Mouse (Mus musculus) MEL (cell line): ENCODE results near the gene Gm10203. TPM values are rescaled to one million over a fixed set of nuclear protein-coding genes. Genes with fewer than 3 reads are reported as not detected.

ENCODE experiments used
- DNase-seq: peaks from one replicate; pipeline ENCODE4 v3.0.0; 2011; ENCODE audit warnings: low read depth, low spot score
- H3K27ac ChIP-seq: 2 replicates; pipeline ENCODE4 v1.5.1; 2012; ENCODE audit warnings: low read depth, mild to moderate bottlenecking, control low read depth, low read length, moderate library complexity; ENCODE audit not compliant: control insufficient read depth
- H3K27me3 ChIP-seq, 2 experiments: fragments of 150-350 bp in 1 of 2; sonication (generic) in 1 of 2; 2 replicates each; pipeline ENCODE4 v1.6.1; 2012; ENCODE audit warnings: low read length in 2 of 2, mild to moderate bottlenecking in 2 of 2, improper control_type of control experiment in 1 of 2, moderate library complexity in 1 of 2; ENCODE audit not compliant: insufficient read depth in 2 of 2, control insufficient read depth in 1 of 2
- H3K36me3 ChIP-seq, 2 experiments: 2 replicates each; pipeline ENCODE4 v1.6.1; 2012 to 2014; ENCODE audit warnings: low read length in 2 of 2, improper control_type of control experiment in 1 of 2, inconsistent platforms in 1 of 2, mild to moderate bottlenecking in 1 of 2; ENCODE audit not compliant: insufficient read depth in 2 of 2, control insufficient read depth in 1 of 2
- H3K4me1 ChIP-seq, 2 experiments: fragments of 150-350 bp in 1 of 2; sonication (generic) in 1 of 2; 2 replicates each; pipeline ENCODE4 v1.6.1; 2012; ENCODE audit warnings: low read length in 2 of 2, improper control_type of control experiment in 1 of 2, mild to moderate bottlenecking in 1 of 2; ENCODE audit not compliant: insufficient read depth in 2 of 2, control insufficient read depth in 1 of 2
- H3K4me3 ChIP-seq, 2 experiments: fragments of 150-350 bp in 1 of 2; sonication (generic) in 1 of 2; 2 replicates each; pipeline ENCODE4 v1.5.1; 2012; ENCODE audit warnings: low read depth in 2 of 2, low read length in 2 of 2, mild to moderate bottlenecking in 2 of 2, moderate library complexity in 2 of 2, control low read depth in 1 of 2, improper control_type of control experiment in 1 of 2; ENCODE audit not compliant: control insufficient read depth in 1 of 2, insufficient read depth in 1 of 2
- H3K79me2 ChIP-seq: 2 replicates; pipeline ENCODE4 v1.6.1; 2012; ENCODE audit warnings: mild to moderate bottlenecking, low read length, moderate library complexity; ENCODE audit not compliant: control insufficient read depth, poor library complexity, insufficient read depth
- H3K9ac ChIP-seq: 2 replicates; pipeline ENCODE4 v1.6.1; 2012; ENCODE audit warnings: low read depth, mild to moderate bottlenecking, control low read depth, low read length, moderate library complexity; ENCODE audit not compliant: control insufficient read depth, poor library complexity, severe bottlenecking
- H3K9me3 ChIP-seq: fragments of 150-350 bp; sonication (generic); replicated peaks from 2 replicates; pipeline ENCODE4 v1.6.1; 2012; ENCODE audit warnings: mild to moderate bottlenecking, low read length, improper control_type of control experiment, moderate library complexity; ENCODE audit not compliant: insufficient read depth
- BHLHE40 ChIP-seq: IDR thresholded peaks from 2 replicates; pipeline ENCODE4 v1.6.1; 2012; ENCODE audit warnings: low read depth, mild to moderate bottlenecking, inconsistent platforms, low read length, improper control_type of control experiment, borderline replicate concordance
- E2F4 ChIP-seq: IDR thresholded peaks from 2 replicates; pipeline ENCODE4 v1.6.1; 2011; ENCODE audit warnings: low read depth, low read length, improper control_type of control experiment, borderline replicate concordance
- EP300 ChIP-seq, 2 experiments: IDR thresholded peaks; 2 replicates each; pipeline ENCODE4 v1.6.1; 2011; ENCODE audit warnings: improper control_type of control experiment in 2 of 2, low read length in 2 of 2, low read depth in 1 of 2, mild to moderate bottlenecking in 1 of 2
- GABPA ChIP-seq: IDR thresholded peaks from 2 replicates; pipeline ENCODE4 v1.6.1; 2012; ENCODE audit warnings: low read depth, mild to moderate bottlenecking, inconsistent platforms, low read length, improper control_type of control experiment, moderate library complexity
- HCFC1 ChIP-seq: IDR thresholded peaks from 2 replicates; pipeline ENCODE4 v1.6.1; 2012; ENCODE audit warnings: low read depth, mild to moderate bottlenecking, inconsistent platforms, low read length, improper control_type of control experiment, moderate library complexity
- JUND ChIP-seq: IDR thresholded peaks from 2 replicates; pipeline ENCODE4 v1.6.1; 2011; ENCODE audit warnings: low read depth, mild to moderate bottlenecking, improper control_type of control experiment, low read length
- KAT2A ChIP-seq: conservative IDR thresholded peaks from 2 replicates; pipeline ENCODE4 v1.6.1; 2012; ENCODE audit warnings: low read depth, low read length, improper control_type of control experiment, inconsistent platforms
- MAFK ChIP-seq: IDR thresholded peaks from 2 replicates; pipeline ENCODE4 v1.6.1; 2011; ENCODE audit warnings: low read depth, mild to moderate bottlenecking, low read length, improper control_type of control experiment, borderline replicate concordance
- MAX ChIP-seq: IDR thresholded peaks from 2 replicates; pipeline ENCODE4 v1.6.1; 2011; ENCODE audit warnings: low read length, improper control_type of control experiment
- MAZ ChIP-seq: IDR thresholded peaks from 2 replicates; pipeline ENCODE4 v1.6.1; 2012; ENCODE audit warnings: low read depth, mild to moderate bottlenecking, inconsistent platforms, low read length, improper control_type of control experiment
- MEF2A ChIP-seq: IDR thresholded peaks from 2 replicates; pipeline ENCODE4 v1.6.1; 2014; ENCODE audit warnings: low read depth, mild to moderate bottlenecking, inconsistent platforms, low read length, improper control_type of control experiment; ENCODE audit not compliant: poor library complexity, insufficient replicate concordance, severe bottlenecking; ENCODE audit errors: extremely low read depth
- MYC ChIP-seq: IDR thresholded peaks from 2 replicates; pipeline ENCODE4 v1.6.1; 2011; ENCODE audit warnings: low read depth, mild to moderate bottlenecking, low read length, improper control_type of control experiment, moderate library complexity
- NRF1 ChIP-seq: IDR thresholded peaks from 2 replicates; pipeline ENCODE4 v1.6.1; 2014; ENCODE audit warnings: low read depth, mild to moderate bottlenecking, inconsistent platforms, low read length, improper control_type of control experiment, moderate library complexity; ENCODE audit not compliant: poor library complexity, insufficient read depth, severe bottlenecking
- POLR2A ChIP-seq, 2 experiments: IDR thresholded peaks; 2 replicates each; pipeline ENCODE4 v1.6.1; 2011 to 2012; ENCODE audit warnings: low read length in 2 of 2, mild to moderate bottlenecking in 2 of 2, control low read depth in 1 of 2, improper control_type of control experiment in 1 of 2, low read depth in 1 of 2, moderate library complexity in 1 of 2; ENCODE audit not compliant: control insufficient read depth in 1 of 2, insufficient read depth in 1 of 2, poor library complexity in 1 of 2
- POLR2AphosphoS2 ChIP-seq: IDR thresholded peaks from 2 replicates; pipeline ENCODE4 v1.6.1; 2011; ENCODE audit warnings: low read length, improper control_type of control experiment
- POLR2AphosphoS5 ChIP-seq: IDR thresholded peaks from 2 replicates; pipeline ENCODE4 v1.6.1; 2012; ENCODE audit warnings: low read depth, borderline replicate concordance, mild to moderate bottlenecking, inconsistent platforms, low read length, moderate library complexity, mixed read lengths
- RAD21 ChIP-seq: IDR thresholded peaks from 2 replicates; pipeline ENCODE4 v1.6.1; 2011; ENCODE audit warnings: mild to moderate bottlenecking, low read depth, low read length, improper control_type of control experiment
- TAL1 ChIP-seq: IDR thresholded peaks from 2 replicates; pipeline ENCODE4 v1.6.1; 2012; ENCODE audit warnings: mild to moderate bottlenecking, inconsistent platforms, low read length, moderate library complexity, mixed read lengths
- TBP ChIP-seq: IDR thresholded peaks from 2 replicates; pipeline ENCODE4 v1.8.0; 2011; ENCODE audit warnings: low read depth, low read length, improper control_type of control experiment
- TCF12 ChIP-seq: IDR thresholded peaks from 2 replicates; pipeline ENCODE4 v1.6.1; 2014; ENCODE audit warnings: low read depth, mild to moderate bottlenecking, inconsistent platforms, low read length, improper control_type of control experiment, moderate library complexity
- USF1 ChIP-seq: IDR thresholded peaks from 2 replicates; pipeline ENCODE4 v1.6.1; 2014; ENCODE audit warnings: low read depth, mild to moderate bottlenecking, inconsistent platforms, low read length, improper control_type of control experiment, moderate library complexity
- USF2 ChIP-seq, 2 experiments: IDR thresholded peaks; 2 replicates each; pipeline ENCODE4 v1.6.1; 2011 to 2012; ENCODE audit warnings: improper control_type of control experiment in 2 of 2, low read length in 2 of 2, borderline replicate concordance in 1 of 2, inconsistent platforms in 1 of 2, low read depth in 1 of 2, mild to moderate bottlenecking in 1 of 2; ENCODE audit not compliant: insufficient read depth in 1 of 2
- ZC3H11A ChIP-seq: IDR thresholded peaks from 2 replicates; pipeline ENCODE4 v1.6.1; 2012; ENCODE audit warnings: low read depth, mild to moderate bottlenecking, inconsistent platforms, low read length, improper control_type of control experiment
- ZKSCAN1 ChIP-seq: IDR thresholded peaks from 2 replicates; pipeline ENCODE4 v1.6.1; 2012; ENCODE audit warnings: low read depth, mild to moderate bottlenecking, inconsistent platforms, low read length, improper control_type of control experiment, moderate library complexity
- polyA plus RNA-seq, 2 experiments: library from polyadenylated mRNA; stranded (reverse) in 1 of 2; unstranded in 1 of 2; fragments of >175 nt in 1 of 2; fragments of >200 nt in 1 of 2; gene quantifications; 2 replicates each; pipeline versions ENCODE4 v1.2.1 to v1.2.4; 2012; ENCODE audit warnings: low replicate concordance in 2 of 2, low read depth in 1 of 2; ENCODE audit not compliant: insufficient read length in 2 of 2, insufficient read depth in 1 of 2, missing spikeins in 1 of 2
- total RNA-seq: library from RNA; depleted of rRNA; stranded (reverse); fragments of 300-350 nt; gene quantifications from 2 replicates; pipeline ENCODE4 v1.2.3, GENCODE M21; 2012

Gm10203 gene
- total and polyA plus RNA-seq, 3 experiments, result not detected

DNA sequence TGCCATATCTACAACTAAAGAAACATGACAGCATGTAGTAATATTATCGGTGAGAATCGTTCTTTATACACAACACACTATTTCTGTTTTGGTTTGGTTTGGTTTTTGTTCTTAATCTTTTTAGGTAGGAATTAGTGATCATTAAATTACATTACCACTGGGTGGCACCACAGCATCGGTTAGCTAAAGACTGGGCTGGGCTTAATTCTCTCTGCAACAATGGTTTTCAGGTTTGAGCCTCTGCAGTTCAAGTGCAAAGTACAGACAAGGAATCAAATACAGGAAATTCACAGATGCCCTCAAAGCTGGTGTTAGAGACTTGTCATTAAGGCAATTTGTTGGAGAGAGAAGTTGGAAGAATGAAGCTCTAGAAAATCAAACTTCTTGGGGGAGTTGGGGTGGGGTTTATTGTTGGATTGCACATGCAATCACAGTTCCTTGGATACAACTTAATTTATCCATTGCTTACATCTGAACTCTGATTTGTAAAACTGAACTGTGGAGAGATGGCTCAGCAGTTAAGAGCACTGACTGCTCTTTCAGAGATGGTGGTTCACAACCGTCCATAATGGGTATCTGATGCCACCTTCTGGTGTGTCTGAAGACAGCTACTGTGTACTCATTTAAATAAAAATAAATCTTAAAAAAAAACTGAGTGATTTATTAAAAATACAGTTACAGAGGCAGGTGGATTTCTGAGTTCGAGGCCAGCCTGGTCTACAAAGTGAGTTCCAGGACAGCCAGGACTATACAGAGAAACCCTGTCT lies 2.5 kb downstream of the Gm10203 start (continued):
- no peak for TF ChIP-seq MYC
- TF ChIP-seq TBP, result 0 out of 2 replicates have a peak, but pooled peaks have one; percentile 26
- no peak for TF ChIP-seq E2F4
- no peak for TF ChIP-seq USF2 (IDR thresholded peaks at IDR 0.05; ENCODE audit: borderline replicate concordance in 1 of 2, insufficient read depth in 1 of 2, low read depth in 1 of 2, low read length in 2 of 2)
- no peak for TF ChIP-seq MAX
- TF ChIP-seq POLR2AphosphoS2, result no peak
- TF ChIP-seq RAD21, result peak; percentile 99
- TF ChIP-seq BHLHE40, result no peak
- no peak for TF ChIP-seq USF1
- TF ChIP-seq MAFK, result no peak
- no peak for TF ChIP-seq MEF2A
- TF ChIP-seq MAZ, result no peak
- no peak for TF ChIP-seq EP300 (IDR thresholded peaks at IDR 0.05; ENCODE audit: low read depth in 1 of 2, low read length in 2 of 2)
- no peak for TF ChIP-seq HCFC1
- no peak for TF ChIP-seq GABPA
- TF ChIP-seq TAL1, result no peak
- no peak for TF ChIP-seq POLR2AphosphoS5
- no peak for TF ChIP-seq JUND
- TF ChIP-seq POLR2A (IDR thresholded peaks at IDR 0.05; ENCODE audit: control insufficient read depth in 1 of 2, insufficient read depth in 1 of 2, low read depth in 1 of 2, low read length in 2 of 2, poor library complexity in 1 of 2), result no peak
- TF ChIP-seq NRF1, result no peak
- peak; percentile 99 for TF ChIP-seq ZC3H11A
- TF ChIP-seq, all 39 proteins: peak for 7

DNA sequence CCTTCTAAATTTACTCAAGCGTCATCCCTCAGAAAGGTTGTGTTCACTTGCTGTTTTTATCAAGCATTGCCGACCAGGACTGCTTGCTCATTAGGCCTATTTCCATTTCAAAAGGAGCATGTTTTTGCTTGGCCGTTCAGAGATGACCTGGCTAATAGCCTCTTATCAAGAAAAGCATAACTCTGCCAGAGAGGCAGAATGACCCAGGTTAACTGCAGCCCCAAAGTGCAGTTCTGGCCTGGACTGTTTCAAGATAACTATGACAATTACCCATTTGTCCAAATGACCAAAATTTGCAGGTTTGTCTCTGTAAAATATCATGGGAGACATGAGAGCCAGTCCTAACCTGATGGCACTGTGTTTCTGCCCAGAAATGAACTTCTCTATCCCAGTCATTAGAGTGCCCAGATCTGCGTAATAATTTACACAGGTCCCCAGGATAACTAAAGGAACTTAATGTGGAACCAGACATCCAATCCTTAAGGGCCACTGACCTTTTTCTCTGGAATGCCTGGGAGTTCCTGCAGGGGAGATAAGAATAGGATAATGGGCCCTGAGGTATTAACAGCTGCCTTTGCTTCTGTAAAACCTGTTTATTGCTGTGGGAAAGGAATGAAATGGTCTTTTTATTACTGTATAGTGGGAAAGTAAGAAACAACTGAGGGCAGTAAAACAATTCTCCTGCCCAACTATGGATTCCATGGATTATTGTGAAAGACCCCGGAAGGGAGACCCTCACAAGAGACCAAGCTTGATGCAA lies 4.6 kb downstream of the Gm10203 start:
- Histone ChIP-seq H3K27me3 (no peaks in the 10 kb centered on the region), H3K4me1 (peaks cover 0 to 8% of the 10 kb centered on the region in 2 experiments; a peak in 2 of 4 replicates), H3K36me3 (0 out of 4 replicates have a peak, but pooled peaks cover 0 to 2% of the 10 kb centered on the region in 2 experiments), H3K79me2 (no peaks in the 10 kb centered on the region), H3K9ac (no peak overlapping the region), H3K9me3 (no peaks in the 10 kb centered on the region), H3K4me3 (no peak overlapping the region), H3K27ac (no peak overlapping the region)
- TF ChIP-seq KAT2A (no peak), BHLHE40 (no peak), ZKSCAN1 (no peak), ZC3H11A (no peak), POLR2AphosphoS5 (no peak), TCF12 (no peak), USF2 (IDR thresholded peaks at IDR 0.05; ENCODE audit: borderline replicate concordance in 1 of 2, insufficient read depth in 1 of 2, low read depth in 1 of 2, low read length in 2 of 2) (no peak), MEF2A (no peak)
- DNase-seq, result no peak
